8 mouse cellular contexts compared by ENCODE assay signal in the genomic region with DNA sequence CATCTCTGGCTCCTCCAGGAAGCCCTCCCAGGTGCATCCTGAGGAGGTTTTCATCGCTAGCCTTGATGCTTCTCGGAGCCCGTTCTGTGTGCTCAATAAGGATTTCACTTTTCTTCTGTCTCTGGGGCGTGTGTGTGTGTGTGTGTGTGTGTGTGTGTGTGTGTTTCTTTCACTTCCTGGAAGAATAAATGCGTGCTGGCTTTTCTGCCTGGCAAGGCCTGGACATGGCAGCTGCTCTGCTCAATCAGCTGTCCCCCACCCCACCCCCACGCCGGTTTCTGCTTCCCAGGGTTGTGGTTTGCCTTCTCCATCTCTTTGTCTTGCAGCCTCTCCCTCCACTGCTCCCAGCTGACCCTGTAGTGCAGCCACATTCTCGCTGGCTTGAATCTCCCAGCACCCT. TPM values are rescaled to one million over a fixed set of nuclear protein-coding genes. Genes with fewer than 3 reads are reported as not detected.
A peak's percentile ranks its signal among the peaks of the same experiment; 100 is the strongest.
DNase-seq lines count a peak whose midpoint lies in the region; ATAC-seq and TF ChIP-seq lines count a peak whose summit lies in the region.

No protein-coding gene starts in this region.

- H3K4me2 ChIP-seq in heart, embryonic 12.5 days = no peak overlapping the region
- no peak overlapping the region for H3K4me2 ChIP-seq in CH12.LX (ENCODE audit: insufficient read depth, low read depth, poor library complexity, severe bottlenecking)
- H3K4me2 ChIP-seq in forebrain, embryonic 12.5 days = no peak overlapping the region
- no peak overlapping the region for H3K4me2 ChIP-seq in midbrain, embryonic 14.5 days (ENCODE audit: low read length)

- TF ChIP-seq EP300 in CH12.LX (IDR thresholded peaks at IDR 0.05; ENCODE audit: low read length) = no peak

- no peak for TF ChIP-seq RAD21 in CH12.LX (IDR thresholded peaks at IDR 0.05; ENCODE audit: low read depth, low read length)

- in situ Hi-C loops in CH12.LX (cut with MboI; ENCODE audit: low pct_ligation_motif_present, low pct_unique_long_range_greater_than_20kb, low sequenced_read_pairs) = no loop called here

- H3K4me3 ChIP-seq in heart, embryonic 12.5 days = no peak overlapping the region
- H3K4me3 ChIP-seq in CH12.LX (replicated peaks in 1 of 3; ENCODE audit: low read depth in 2 of 3, low read length in 2 of 3, poor library complexity in 1 of 3) = no peak overlapping the region
- H3K4me3 ChIP-seq in forebrain, embryonic 12.5 days (replicated peaks) = no peak overlapping the region
- H3K4me3 ChIP-seq in midbrain, embryonic 14.5 days (replicated peaks; ENCODE audit: low read depth, low read length) = no peak overlapping the region

- ATAC-seq in heart, embryonic 12.5 days (ENCODE audit: insufficient number of reproducible peaks, low FRiP score) = no peak
- peak; percentile 39; the same call in 1 of the 2 replicates for ATAC-seq in forebrain, embryonic 12.5 days (ENCODE audit: low FRiP score)
- no peak for ATAC-seq in midbrain, embryonic 14.5 days (ENCODE audit: low FRiP score, low TSS enrichment)
- ATAC-seq in activated CD4-positive, CD25-positive, alpha-beta regulatory T cell, adult 4 months = no peak

- dilution Hi-C loops in CH12.LX (cut with MboI; ENCODE audit: extremely low pct_ligation_motif_present, extremely low pct_unique_long_range_greater_than_20kb, low sequenced_read_pairs) = no loop called here

- H3K36me3 ChIP-seq in heart, embryonic 12.5 days = no peaks in the 10 kb centered on the region
- H3K36me3 ChIP-seq in CH12.LX (replicated peaks in 1 of 2; ENCODE audit: control insufficient read depth in 1 of 2, insufficient read depth in 1 of 2, low read length in 1 of 2) = no peaks in the 10 kb centered on the region
- H3K36me3 ChIP-seq in forebrain, embryonic 12.5 days (replicated peaks) = no peaks in the 10 kb centered on the region
- H3K36me3 ChIP-seq in midbrain, embryonic 14.5 days (ENCODE audit: control insufficient read depth, insufficient read depth, low read length) = no peaks in the 10 kb centered on the region

- DNase-seq in heart, adult 11 months = peak; percentile 94
- DNase-seq in CH12.LX (ENCODE audit: extremely low read depth) = no peak
- DNase-seq in midbrain, embryonic 14.5 days = peak; percentile 60
- no peak for DNase-seq in urinary bladder, postnatal 14 days (ENCODE audit: low spot score)
- no peak for DNase-seq in spleen, postnatal 4 days (ENCODE audit: low spot score in 2 of 2)

- WGBS in heart, embryonic 12.5 days = 53% methylated on average over 8 of the region's 8 CpGs
- 36% methylated on average over 8 of the region's 8 CpGs for WGBS in forebrain, embryonic 12.5 days
- 18% methylated on average over 8 of the region's 8 CpGs for WGBS in midbrain, embryonic 14.5 days

- no peak overlapping the region for H3K27ac ChIP-seq in heart, embryonic 12.5 days (ENCODE audit: poor library complexity, severe bottlenecking)
- H3K27ac ChIP-seq in CH12.LX (ENCODE audit: insufficient read depth, low read depth) = no peak overlapping the region
- H3K27ac ChIP-seq in forebrain, embryonic 12.5 days = peak overlapping the region; percentile 76
- H3K27ac ChIP-seq in midbrain, embryonic 14.5 days (replicated peaks; ENCODE audit: low read depth, low read length) = peak overlapping the region; percentile 67

- no peak for TF ChIP-seq CTCF in CH12.LX (conservative IDR thresholded peaks at IDR 0.05 in 1 of 2, IDR thresholded peaks at IDR 0.05 in 1 of 2; ENCODE audit: low read depth in 2 of 2, low read length in 2 of 2)

- no peaks in the 10 kb centered on the region for H3K79me2 ChIP-seq in CH12.LX (replicated peaks; ENCODE audit: control insufficient read depth, extremely low read depth, insufficient read depth, poor library complexity, severe bottlenecking)

- H3K4me1 ChIP-seq in heart, embryonic 12.5 days (replicated peaks) = peaks cover under 1% of the 10 kb centered on the region
- peaks cover 0 to 24% of the 10 kb centered on the region in 2 experiments; a peak in 2 of 4 replicates for H3K4me1 ChIP-seq in CH12.LX (ENCODE audit: control insufficient read depth in 1 of 2, insufficient read depth in 2 of 2)
- peaks cover 55% of the 10 kb centered on the region for H3K4me1 ChIP-seq in forebrain, embryonic 12.5 days
- H3K4me1 ChIP-seq in midbrain, embryonic 14.5 days (ENCODE audit: control insufficient read depth, insufficient read depth, low read length) = peaks cover 27% of the 10 kb centered on the region

- peaks cover 18% of the 10 kb centered on the region for H3K27me3 ChIP-seq in heart, embryonic 12.5 days (replicated peaks)
- H3K27me3 ChIP-seq in CH12.LX (replicated peaks) = peaks cover 19% of the 10 kb centered on the region
- H3K27me3 ChIP-seq in forebrain, embryonic 12.5 days = no peaks in the 10 kb centered on the region; the same call in 1 of the 2 replicates
- no peaks in the 10 kb centered on the region for H3K27me3 ChIP-seq in midbrain, embryonic 14.5 days (ENCODE audit: control insufficient read depth, insufficient read depth, low read length)

- no peak for TF ChIP-seq POLR2A in CH12.LX (IDR thresholded peaks at IDR 0.05; ENCODE audit: low read depth, low read length)

- H3K9ac ChIP-seq in heart, embryonic 12.5 days = no peak overlapping the region
- no peak overlapping the region for H3K9ac ChIP-seq in CH12.LX (ENCODE audit: insufficient read depth, low read depth)
- no peak overlapping the region for H3K9ac ChIP-seq in forebrain, embryonic 12.5 days
- H3K9ac ChIP-seq in midbrain, embryonic 14.5 days (replicated peaks; ENCODE audit: low read length) = no peak overlapping the region; the same call in 1 of the 2 replicates

- no peaks in the 10 kb centered on the region for H3K9me3 ChIP-seq in heart, embryonic 12.5 days (replicated peaks)
- no peaks in the 10 kb centered on the region for H3K9me3 ChIP-seq in CH12.LX (replicated peaks; ENCODE audit: low read length)
- no peaks in the 10 kb centered on the region for H3K9me3 ChIP-seq in forebrain, embryonic 12.5 days
- no peaks in the 10 kb centered on the region for H3K9me3 ChIP-seq in midbrain, embryonic 14.5 days (ENCODE audit: control insufficient read depth, low read length)

TF ChIP-seq in CH12.LX, 34 proteins besides CTCF, POLR2A, EP300 and RAD21:
- TF ChIP-seq MEF2A (IDR thresholded peaks at IDR 0.05; ENCODE audit: borderline replicate concordance, low read depth, low read length) (no peak), IRF4 (IDR thresholded peaks at IDR 0.05; ENCODE audit: low read depth, low read length) (0 out of 2 replicates have a peak, but pooled peaks have one; percentile 18)
TF ChIP-seq in CH12.LX: peak in this region for 1.

RNA-seq across cellular contexts. Expression of gene Coro2b, which starts 4.3 kb away (rescaled TPM):
- polyA plus RNA-seq in heart, embryonic 12.5 days (2016; fragmentation: Nextera tagmentation; extraction: Ambion mirVana) = 5.8 and 6.0 TPM in 2 replicates
- 0.76 and 0.85 TPM in 2 replicates for total RNA-seq in CH12.LX (2012; rRNA removed)
- 0.42 and 0.77 TPM in 2 replicates for total RNA-seq in CH12.LX (2014; rRNA removed)
- polyA plus RNA-seq in CH12.LX (2012; ENCODE audit: insufficient read length, low read depth) = 3.1 and 3.2 TPM in 2 replicates
- 37.6 and 38.1 TPM in 2 replicates for polyA plus RNA-seq in forebrain, embryonic 12.5 days (2016; fragmentation: Nextera tagmentation; extraction: Ambion mirVana)
- polyA plus RNA-seq in midbrain, embryonic 14.5 days (2014; fragmentation: Nextera tagmentation; extraction: Ambion mirVana) = 33.2 and 34.5 TPM in 2 replicates
- 1 to 10 TPM in 1 of 2 experiments, under 1 TPM in 1; 0.45 to 2.5 TPM for polyA plus RNA-seq in activated CD4-positive, CD25-positive, alpha-beta regulatory T cell, adult 4 months (2017; shearing (Covaris generic))

Comparison
In these comparisons a context has a peak if more than half of its experiments do, and no peak if none do; other contexts are left out.
1. DNase-seq: peak in heart, adult 11 months (single experiment) and midbrain, embryonic 14.5 days (single experiment); none in CH12.LX (single experiment), urinary bladder, postnatal 14 days (single experiment) and spleen, postnatal 4 days (0 of 2).
2. H3K27ac ChIP-seq: peak in forebrain, embryonic 12.5 days (single experiment) and midbrain, embryonic 14.5 days (single experiment); none in heart, embryonic 12.5 days (single experiment) and CH12.LX (single experiment).